Mouse (Mus musculus): ENCODE results near the gene Olfr139. TPM values are rescaled to one million over a fixed set of nuclear protein-coding genes. Genes with fewer than 3 reads are reported as not detected.

Gene Olfr139
- not detected in 2 replicates for polyA plus RNA-seq (2015; fragmentation: Nextera tagmentation; extraction: Ambion mirVana)

GRCm38 (mm10) chr11:74056451-74056850 is at the start of gene Olfr139, which contains the start of gene Olfr399:
Gene Olfr139 (minus strand): TSS chr11:74056551.
Gene Olfr399 (minus strand): TSS chr11:74056615.
- ATAC-seq (replicated peaks; ENCODE audit: low FRiP score) = no peak
- 89% methylated on average over 2 of the region's 2 CpGs for WGBS

GRCm38 (mm10) chr11:74105066-74105465 is 48.7 kb upstream of the Olfr139 start:
- ATAC-seq (replicated peaks; ENCODE audit: low FRiP score) = no peak
- no peaks in the 10 kb centered on the region for H3K4me1 ChIP-seq
- no peaks in the 10 kb centered on the region for H3K27me3 ChIP-seq
- no peaks in the 10 kb centered on the region for H3K36me3 ChIP-seq
- H3K4me2 ChIP-seq = no peak overlapping the region
- H3K9me3 ChIP-seq (replicated peaks) = peaks cover 4% of the 10 kb centered on the region; the same call in 1 of the 2 replicates
- H3K9ac ChIP-seq = no peak overlapping the region
- H3K4me3 ChIP-seq (replicated peaks) = no peak overlapping the region
- H3K27ac ChIP-seq = no peak overlapping the region
- 28% methylated on average over 5 of the region's 5 CpGs for WGBS

More at GRCm38 (mm10) chr11:74056451-74056850, at the start of gene Olfr139, which contains the start of gene Olfr399:
- Histone ChIP-seq H3K9ac (no peak within 1 kb of the TSS), H3K27me3 (no peaks in the 10 kb centered on the region), H3K4me3 (replicated peaks) (no peak within 1 kb of the TSS), H3K36me3 (no peaks in the 10 kb centered on the region), H3K4me2 (no peak within 1 kb of the TSS), H3K9me3 (replicated peaks) (peaks cover 4% of the 10 kb centered on the region; the same call in 1 of the 2 replicates), H3K4me1 (no peaks in the 10 kb centered on the region), H3K27ac (no peak within 1 kb of the TSS)

- H3K4me2 ChIP-seq = no peak overlapping the region
Measured at GRCm38 (mm10) chr11:74101507-74101906, 45.2 kb upstream of the Olfr139 start.

DNA sequence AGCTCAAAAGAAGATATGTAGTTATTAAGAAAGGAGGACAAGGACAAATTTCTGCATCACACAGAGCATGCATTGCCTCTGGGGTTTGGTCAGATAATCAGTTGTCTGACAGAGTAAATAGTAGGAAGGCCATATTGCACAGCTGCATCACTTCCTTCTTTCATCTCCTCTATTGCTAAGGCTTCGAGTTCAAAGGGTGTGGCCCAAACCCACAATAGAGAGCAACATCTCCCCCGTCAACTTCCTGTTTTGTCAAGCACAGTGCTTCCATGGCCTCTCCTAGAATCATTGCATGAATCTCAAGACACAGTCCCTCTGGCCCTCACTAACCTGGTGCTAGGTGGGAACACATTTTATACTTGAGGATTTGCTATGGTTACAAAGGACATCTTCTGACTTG is 44.4 kb upstream of the Olfr139 start:
- no peak for ATAC-seq (replicated peaks; ENCODE audit: low FRiP score)
- no peak overlapping the region for H3K4me2 ChIP-seq
- peaks cover 7% of the 10 kb centered on the region; the same call in 1 of the 2 replicates for H3K9me3 ChIP-seq (replicated peaks)
- H3K27ac ChIP-seq = no peak overlapping the region
- H3K4me3 ChIP-seq (replicated peaks) = no peak overlapping the region
- H3K36me3 ChIP-seq = no peaks in the 10 kb centered on the region
- H3K27me3 ChIP-seq = no peaks in the 10 kb centered on the region
- no peaks in the 10 kb centered on the region for H3K4me1 ChIP-seq
- no peak overlapping the region for H3K9ac ChIP-seq
- WGBS = 82% methylated on average over 2 of the region's 2 CpGs

More at GRCm38 (mm10) chr11:74101507-74101906, 45.2 kb upstream of the Olfr139 start:
- H3K4me3 ChIP-seq (replicated peaks) = no peak overlapping the region
- no peak overlapping the region for H3K9ac ChIP-seq
- H3K27me3 ChIP-seq = no peaks in the 10 kb centered on the region
- H3K9me3 ChIP-seq (replicated peaks) = peaks cover 7% of the 10 kb centered on the region; the same call in 1 of the 2 replicates
- H3K4me1 ChIP-seq = no peaks in the 10 kb centered on the region
- no peaks in the 10 kb centered on the region for H3K36me3 ChIP-seq
- no peak overlapping the region for H3K27ac ChIP-seq
- WGBS = 48% methylated on average over 2 of the region's 2 CpGs
- no peak for ATAC-seq (replicated peaks; ENCODE audit: low FRiP score)

GRCm38 (mm10) chr11:74069655-74070054 is 13.3 kb upstream of the Olfr139 start, which contains the start of gene Zfp616:
Gene Zfp616 (plus strand): TSS chr11:74069955.
- no peak within 1 kb of the TSS for H3K4me2 ChIP-seq
- WGBS = 90% methylated on average over 1 of the region's 1 CpGs
- H3K9me3 ChIP-seq (replicated peaks) = no peaks in the 10 kb centered on the region
- no peak for ATAC-seq (replicated peaks; ENCODE audit: low FRiP score)
- H3K4me3 ChIP-seq (replicated peaks) = no peak within 1 kb of the TSS
- H3K4me1 ChIP-seq = no peaks in the 10 kb centered on the region
- H3K9ac ChIP-seq = no peak within 1 kb of the TSS
- H3K36me3 ChIP-seq = no peaks in the 10 kb centered on the region
- no peak within 1 kb of the TSS for H3K27ac ChIP-seq
- H3K27me3 ChIP-seq = no peaks in the 10 kb centered on the region

DNA sequence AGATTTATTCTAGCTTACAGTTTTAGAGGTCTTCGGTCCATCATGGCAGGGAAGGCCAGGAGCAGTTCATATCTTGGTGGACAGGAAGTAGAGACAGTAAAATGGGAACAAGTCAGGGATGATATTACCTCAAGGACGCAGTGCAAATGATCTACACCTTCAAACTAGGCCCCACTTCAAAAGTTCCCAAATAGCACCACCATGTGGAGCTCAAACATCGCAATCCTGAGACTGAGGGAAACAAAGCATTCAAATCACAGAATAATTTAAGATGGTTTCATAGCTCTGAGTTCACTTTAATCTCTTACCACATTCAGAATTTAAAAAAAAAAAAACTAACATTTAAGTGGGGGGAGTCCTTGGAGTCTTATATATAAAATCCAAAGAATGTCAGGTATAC is 5.0 kb downstream of the Olfr139 start:
- no peak overlapping the region for H3K9ac ChIP-seq
- ATAC-seq (replicated peaks; ENCODE audit: low FRiP score) = no peak

More for the DNA sequence above, 5.0 kb downstream of the Olfr139 start:
- no peaks in the 10 kb centered on the region for H3K4me1 ChIP-seq
- no peak overlapping the region for H3K4me3 ChIP-seq (replicated peaks)
- H3K36me3 ChIP-seq = no peaks in the 10 kb centered on the region
- H3K27ac ChIP-seq = no peak overlapping the region
- H3K9me3 ChIP-seq (replicated peaks) = 0 out of 2 replicates have a peak, but pooled peaks cover 4% of the 10 kb centered on the region
- 72% methylated on average over 3 of the region's 3 CpGs for WGBS
- H3K27me3 ChIP-seq = no peaks in the 10 kb centered on the region
- no peak overlapping the region for H3K4me2 ChIP-seq

Other genes with a start within 250 kb of the Olfr139 start
- not detected in 2 replicates for gene Olfr392, start 239.5 kb downstream of the Olfr139 start, polyA plus RNA-seq (2015; fragmentation: Nextera tagmentation; extraction: Ambion mirVana)
- not detected in 2 replicates for gene Olfr393, start 205.1 kb downstream of the Olfr139 start, polyA plus RNA-seq (2015; fragmentation: Nextera tagmentation; extraction: Ambion mirVana)
- not detected in 2 replicates for gene Olfr394, start 165.8 kb downstream of the Olfr139 start, polyA plus RNA-seq (2015; fragmentation: Nextera tagmentation; extraction: Ambion mirVana)
- gene Olfr395, start 147.3 kb downstream of the Olfr139 start, polyA plus RNA-seq (2015; fragmentation: Nextera tagmentation; extraction: Ambion mirVana) = not detected in 2 replicates
- not detected in 2 replicates for gene Olfr23, start 119.9 kb downstream of the Olfr139 start, polyA plus RNA-seq (2015; fragmentation: Nextera tagmentation; extraction: Ambion mirVana)
- gene Olfr397, start 95.7 kb downstream of the Olfr139 start, polyA plus RNA-seq (2015; fragmentation: Nextera tagmentation; extraction: Ambion mirVana) = not detected in 2 replicates
- gene Olfr398, start 66.1 kb downstream of the Olfr139 start, polyA plus RNA-seq (2015; fragmentation: Nextera tagmentation; extraction: Ambion mirVana) = not detected in 2 replicates
- not detected in 2 replicates for gene Olfr399, start 64 bp upstream of the Olfr139 start, polyA plus RNA-seq (2015; fragmentation: Nextera tagmentation; extraction: Ambion mirVana)
- gene Zfp616, start 13.4 kb upstream of the Olfr139 start, polyA plus RNA-seq (2015; fragmentation: Nextera tagmentation; extraction: Ambion mirVana) = 0.05 TPM in 1 of 2 replicates, not detected in the other
- not detected in 2 replicates for gene Olfr401, start 57.2 kb upstream of the Olfr139 start, polyA plus RNA-seq (2015; fragmentation: Nextera tagmentation; extraction: Ambion mirVana)
- gene Olfr402, start 97.0 kb upstream of the Olfr139 start, polyA plus RNA-seq (2015; fragmentation: Nextera tagmentation; extraction: Ambion mirVana) = not detected in 2 replicates
- not detected in 2 replicates for gene Olfr403, start 129.7 kb upstream of the Olfr139 start, polyA plus RNA-seq (2015; fragmentation: Nextera tagmentation; extraction: Ambion mirVana)
- not detected in 2 replicates for gene Olfr43, start 154.8 kb upstream of the Olfr139 start, polyA plus RNA-seq (2015; fragmentation: Nextera tagmentation; extraction: Ambion mirVana)
- gene Olfr406, start 203.3 kb upstream of the Olfr139 start, polyA plus RNA-seq (2015; fragmentation: Nextera tagmentation; extraction: Ambion mirVana) = not detected in 2 replicates
- gene Olfr59, start 227.2 kb upstream of the Olfr139 start, polyA plus RNA-seq (2015; fragmentation: Nextera tagmentation; extraction: Ambion mirVana) = not detected in 2 replicates